Mouse (Mus musculus): ENCODE results near the gene Aph1a. TPM values are rescaled to one million over a fixed set of nuclear protein-coding genes. Genes with fewer than 3 reads are reported as not detected.

Gene Aph1a
- polyA plus RNA-seq, 1 experiment = 106 TPM

- no peak for TF ChIP-seq USF1 (IDR thresholded peaks at IDR 0.05; ENCODE audit: low read depth)
- no peak for TF ChIP-seq POLR2AphosphoS2 (IDR thresholded peaks at IDR 0.05; ENCODE audit: insufficient read length, low read depth)
- TF ChIP-seq SRF (IDR thresholded peaks at IDR 0.05; ENCODE audit: control insufficient read depth, insufficient read length, low read depth) = no peak
- TF ChIP-seq MYOD1 (IDR thresholded peaks at IDR 0.05; ENCODE audit: control insufficient read depth in 1 of 3, insufficient read length in 2 of 3, low read depth in 2 of 3) = no peak
- TF ChIP-seq TCF3 (IDR thresholded peaks at IDR 0.05; ENCODE audit: insufficient read length, low read depth) = no peak
- Histone ChIP-seq H3K79me2 (ENCODE audit: control insufficient read depth, insufficient read depth) (peaks cover 2% of the 10 kb centered on the region), H3K4me2 (ENCODE audit: low read depth) (no peak overlapping the region), H3K4me3 (no peak overlapping the region), H3K27me3 (ENCODE audit: control insufficient read depth, insufficient read depth, insufficient read length) (no peaks in the 10 kb centered on the region), H3K36me3 (ENCODE audit: control insufficient read depth, insufficient read depth) (no peaks in the 10 kb centered on the region), H3ac (ENCODE audit: control insufficient read depth, insufficient read length) (no peak overlapping the region)
These were observed 33.4 kb upstream of the Aph1a start for GRCm38 (mm10) chr3:95860323-95860722.

GRCm38 (mm10) chr3:95861216-95861615 lies 32.6 kb upstream of the Aph1a start:
- Histone ChIP-seq H3K27me3 (ENCODE audit: control insufficient read depth, insufficient read depth, insufficient read length) (no peaks in the 10 kb centered on the region), H3K4me2 (ENCODE audit: low read depth) (no peak overlapping the region), H3K79me2 (ENCODE audit: control insufficient read depth, insufficient read depth) (no peaks in the 10 kb centered on the region), H3K4me3 (no peak overlapping the region), H3K36me3 (ENCODE audit: control insufficient read depth, insufficient read depth) (no peaks in the 10 kb centered on the region), H3ac (ENCODE audit: control insufficient read depth, insufficient read length) (no peak overlapping the region)
- TF ChIP-seq POLR2A (IDR thresholded peaks at IDR 0.05; ENCODE audit: insufficient read length, low read depth) = no peak
- peak; percentile 10 for TF ChIP-seq USF1 (IDR thresholded peaks at IDR 0.05; ENCODE audit: low read depth)

- no peaks in the 10 kb centered on the region for H3K27me3 ChIP-seq (ENCODE audit: control insufficient read depth, insufficient read depth, insufficient read length)
- no peaks in the 10 kb centered on the region for H3K36me3 ChIP-seq (ENCODE audit: control insufficient read depth, insufficient read depth)
- H3K4me2 ChIP-seq (ENCODE audit: low read depth) = no peak overlapping the region
- no peak overlapping the region for H3ac ChIP-seq (ENCODE audit: control insufficient read depth, insufficient read length)
- no peak overlapping the region for H3K4me3 ChIP-seq
- H3K79me2 ChIP-seq (ENCODE audit: control insufficient read depth, insufficient read depth) = no peaks in the 10 kb centered on the region
- TF ChIP-seq POLR2AphosphoS2 (IDR thresholded peaks at IDR 0.05; ENCODE audit: insufficient read length, low read depth) (no peak), CEBPB (IDR thresholded peaks at IDR 0.05; ENCODE audit: insufficient read depth, poor library complexity, severe bottlenecking) (no peak), MAX (IDR thresholded peaks at IDR 0.05; ENCODE audit: low read depth) (no peak), USF1 (IDR thresholded peaks at IDR 0.05; ENCODE audit: low read depth) (no peak), MYOG (IDR thresholded peaks at IDR 0.05; ENCODE audit: control insufficient read depth in 1 of 3, insufficient read depth in 1 of 3, insufficient read length in 2 of 3, low read depth in 2 of 3) (no peak)
These were observed 32.0 kb upstream of the Aph1a start for GRCm38 (mm10) chr3:95861796-95862195.

GRCm38 (mm10) chr3:95863578-95863977 lies 30.2 kb upstream of the Aph1a start:
- Histone ChIP-seq H3K36me3 (ENCODE audit: control insufficient read depth, insufficient read depth) (no peaks in the 10 kb centered on the region), H3ac (ENCODE audit: control insufficient read depth, insufficient read length) (no peak overlapping the region), H3K4me3 (no peak overlapping the region), H3K79me2 (ENCODE audit: control insufficient read depth, insufficient read depth) (no peaks in the 10 kb centered on the region), H3K4me2 (ENCODE audit: low read depth) (no peak overlapping the region), H3K27me3 (ENCODE audit: control insufficient read depth, insufficient read depth, insufficient read length) (no peaks in the 10 kb centered on the region)
- TF ChIP-seq MYOD1 (IDR thresholded peaks at IDR 0.05; ENCODE audit: control insufficient read depth in 1 of 3, insufficient read length in 2 of 3, low read depth in 2 of 3) = no peak

GRCm38 (mm10) chr3:95865050-95865449 lies 28.7 kb upstream of the Aph1a start:
- no peak overlapping the region for H3K4me2 ChIP-seq (ENCODE audit: low read depth)
- H3ac ChIP-seq (ENCODE audit: control insufficient read depth, insufficient read length) = no peak overlapping the region
- no peaks in the 10 kb centered on the region for H3K27me3 ChIP-seq (ENCODE audit: control insufficient read depth, insufficient read depth, insufficient read length)
- TF ChIP-seq POLR2A (IDR thresholded peaks at IDR 0.05; ENCODE audit: insufficient read length, low read depth) (no peak), CEBPB (IDR thresholded peaks at IDR 0.05; ENCODE audit: insufficient read depth, poor library complexity, severe bottlenecking) (no peak), REST (IDR thresholded peaks at IDR 0.05; ENCODE audit: insufficient read depth, insufficient read length) (no peak), SRF (IDR thresholded peaks at IDR 0.05; ENCODE audit: control insufficient read depth, insufficient read length, low read depth) (no peak), MYOG (IDR thresholded peaks at IDR 0.05; ENCODE audit: control insufficient read depth in 1 of 3, insufficient read depth in 1 of 3, insufficient read length in 2 of 3, low read depth in 2 of 3) (no peak), E2F4 (IDR thresholded peaks at IDR 0.05; ENCODE audit: insufficient read depth) (no peak), TCF3 (IDR thresholded peaks at IDR 0.05; ENCODE audit: insufficient read length, low read depth) (no peak), TCF12 (IDR thresholded peaks at IDR 0.05; ENCODE audit: insufficient read depth, poor library complexity, severe bottlenecking) (no peak), POLR2AphosphoS2 (IDR thresholded peaks at IDR 0.05; ENCODE audit: insufficient read length, low read depth) (no peak), MAX (IDR thresholded peaks at IDR 0.05; ENCODE audit: low read depth) (no peak), USF1 (IDR thresholded peaks at IDR 0.05; ENCODE audit: low read depth) (no peak), MYOD1 (IDR thresholded peaks at IDR 0.05; ENCODE audit: control insufficient read depth in 1 of 3, insufficient read length in 2 of 3, low read depth in 2 of 3) (no peak)
- no peaks in the 10 kb centered on the region for H3K79me2 ChIP-seq (ENCODE audit: control insufficient read depth, insufficient read depth)
- H3K36me3 ChIP-seq (ENCODE audit: control insufficient read depth, insufficient read depth) = no peaks in the 10 kb centered on the region
- H3K4me3 ChIP-seq = no peak overlapping the region

DNA sequence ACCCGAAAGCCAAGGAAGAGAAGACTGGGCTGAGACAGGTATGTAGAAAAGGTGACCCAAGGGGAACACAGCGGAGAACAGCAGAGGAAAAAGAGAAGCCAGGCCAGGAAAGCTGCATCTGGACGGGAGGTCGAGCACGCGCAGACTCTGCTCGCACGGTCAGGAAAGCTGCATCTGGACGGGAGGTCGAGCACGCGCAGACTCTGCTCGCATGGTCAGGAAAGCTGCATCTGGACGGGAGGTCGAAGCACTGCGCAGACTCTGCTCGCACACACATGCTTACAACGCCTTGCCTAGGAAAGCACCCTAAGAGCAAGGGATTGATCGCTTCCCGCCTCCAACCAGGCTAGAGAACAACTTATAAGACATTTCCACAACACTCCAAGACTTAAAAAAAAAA lies 28.2 kb upstream of the Aph1a start:
- Histone ChIP-seq H3K4me3 (no peak overlapping the region), H3K4me2 (ENCODE audit: low read depth) (no peak overlapping the region), H3K79me2 (ENCODE audit: control insufficient read depth, insufficient read depth) (peaks cover 5% of the 10 kb centered on the region), H3ac (ENCODE audit: control insufficient read depth, insufficient read length) (no peak overlapping the region), H3K36me3 (ENCODE audit: control insufficient read depth, insufficient read depth) (no peaks in the 10 kb centered on the region), H3K27me3 (ENCODE audit: control insufficient read depth, insufficient read depth, insufficient read length) (no peaks in the 10 kb centered on the region)
- TF ChIP-seq CEBPB (IDR thresholded peaks at IDR 0.05; ENCODE audit: insufficient read depth, poor library complexity, severe bottlenecking) (no peak), MYOD1 (IDR thresholded peaks at IDR 0.05; ENCODE audit: control insufficient read depth in 1 of 3, insufficient read length in 2 of 3, low read depth in 2 of 3) (no peak), USF1 (IDR thresholded peaks at IDR 0.05; ENCODE audit: low read depth) (no peak), TCF12 (IDR thresholded peaks at IDR 0.05; ENCODE audit: insufficient read depth, poor library complexity, severe bottlenecking) (no peak), SRF (IDR thresholded peaks at IDR 0.05; ENCODE audit: control insufficient read depth, insufficient read length, low read depth) (no peak), MAX (IDR thresholded peaks at IDR 0.05; ENCODE audit: low read depth) (no peak), POLR2AphosphoS2 (IDR thresholded peaks at IDR 0.05; ENCODE audit: insufficient read length, low read depth) (no peak), POLR2A (IDR thresholded peaks at IDR 0.05; ENCODE audit: insufficient read length, low read depth) (no peak), REST (IDR thresholded peaks at IDR 0.05; ENCODE audit: insufficient read depth, insufficient read length) (no peak), TCF3 (IDR thresholded peaks at IDR 0.05; ENCODE audit: insufficient read length, low read depth) (no peak), MYOG (IDR thresholded peaks at IDR 0.05; ENCODE audit: control insufficient read depth in 1 of 3, insufficient read depth in 1 of 3, insufficient read length in 2 of 3, low read depth in 2 of 3) (no peak), E2F4 (IDR thresholded peaks at IDR 0.05; ENCODE audit: insufficient read depth) (no peak)
